Mouse (Mus musculus): ENCODE measurements at regions not wholly inside any gene's neighbourhood (a gene's known extent, or its start where the extent isn't known, plus 50 kb on each side); places are given as distances from the start of the nearest gene placed in this dataset.
A peak's percentile ranks its signal among the peaks of the same experiment; 100 is the strongest.

DNA sequence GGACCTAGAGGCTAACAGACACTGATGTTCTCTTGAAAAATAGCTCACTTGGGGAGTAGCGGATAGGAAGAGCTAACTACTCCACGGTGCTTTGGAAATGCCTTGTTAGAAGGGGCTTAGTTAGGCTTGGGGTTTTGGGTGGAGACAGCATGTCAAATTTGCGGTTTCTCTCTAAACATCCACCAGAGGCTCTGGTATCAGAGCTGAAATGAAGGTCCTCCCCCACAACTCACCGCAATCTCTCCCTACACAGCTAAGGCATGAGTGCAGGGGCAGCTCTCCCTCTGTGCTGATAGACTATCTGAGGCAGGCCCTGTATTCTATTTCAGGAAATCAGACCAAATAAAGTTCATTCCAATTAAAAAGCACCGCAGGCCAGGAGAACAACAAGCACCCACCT, 259.1 kb upstream of the Prok2 start:
- Histone ChIP-seq H3K27me3 (ENCODE audit: control insufficient read depth, insufficient read depth, insufficient read length) (peaks cover 36% of the 10 kb centered on the region), H3K79me2 (ENCODE audit: control insufficient read depth, insufficient read depth) (no peaks in the 10 kb centered on the region), H3ac (ENCODE audit: control insufficient read depth, insufficient read length, low read depth) (peak overlapping the region; percentile 6), H3K4me3 (ENCODE audit: insufficient read depth, poor library complexity, severe bottlenecking) (no peak overlapping the region), H3K79me3 (ENCODE audit: low read depth) (no peaks in the 10 kb centered on the region), H3K36me3 (ENCODE audit: control insufficient read depth, insufficient read depth) (no peaks in the 10 kb centered on the region)
- TF ChIP-seq MYOD1 (IDR thresholded peaks at IDR 0.05; ENCODE audit: control insufficient read depth, insufficient read length, low read depth) (no peak), CEBPB (IDR thresholded peaks at IDR 0.05; ENCODE audit: low read depth) (no peak), FOSL1 (IDR thresholded peaks at IDR 0.05; ENCODE audit: insufficient read depth, low read length, poor library complexity, severe bottlenecking) (no peak), CTCF (IDR thresholded peaks at IDR 0.05; ENCODE audit: control insufficient read depth, insufficient read depth, insufficient read length) (no peak), USF1 (IDR thresholded peaks at IDR 0.05; ENCODE audit: low read depth) (no peak), MAX (IDR thresholded peaks at IDR 0.05) (no peak), MYOG (IDR thresholded peaks at IDR 0.05; ENCODE audit: control insufficient read depth, extremely low read depth, insufficient read length) (no peak)

DNA sequence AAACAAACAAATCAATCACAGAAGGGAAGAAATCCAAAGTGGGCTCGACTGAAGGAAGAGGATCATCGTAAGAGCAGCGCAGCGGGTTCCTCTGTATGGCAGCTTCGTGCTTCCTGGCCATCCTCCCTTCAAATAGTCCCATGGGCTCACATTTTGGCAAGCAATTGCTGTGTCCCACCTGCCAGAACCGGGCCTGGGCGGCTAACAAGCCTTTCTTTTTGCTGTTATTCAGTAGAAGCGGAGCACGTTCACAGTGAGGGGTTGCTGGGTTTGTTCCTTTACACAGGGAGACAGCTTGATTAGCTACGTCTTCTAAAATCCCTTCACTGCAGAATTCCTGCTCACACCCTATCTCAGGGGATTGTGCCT, 258.6 kb upstream of the Prok2 start:
- peaks cover 41% of the 10 kb centered on the region for H3K27me3 ChIP-seq (ENCODE audit: control insufficient read depth, insufficient read depth, insufficient read length)
- H3K4me3 ChIP-seq (ENCODE audit: insufficient read depth, poor library complexity, severe bottlenecking), result no peak overlapping the region
- peak overlapping the region; percentile 6 for H3ac ChIP-seq (ENCODE audit: control insufficient read depth, insufficient read length, low read depth)
- H3K79me2 ChIP-seq (ENCODE audit: control insufficient read depth, insufficient read depth), result no peaks in the 10 kb centered on the region
- no peaks in the 10 kb centered on the region for H3K79me3 ChIP-seq (ENCODE audit: low read depth)
- no peaks in the 10 kb centered on the region for H3K36me3 ChIP-seq (ENCODE audit: control insufficient read depth, insufficient read depth)
- TF ChIP-seq FOSL1 (IDR thresholded peaks at IDR 0.05; ENCODE audit: insufficient read depth, low read length, poor library complexity, severe bottlenecking), result no peak
- no peak for TF ChIP-seq CEBPB (IDR thresholded peaks at IDR 0.05; ENCODE audit: low read depth)
- no peak for TF ChIP-seq MYOD1 (IDR thresholded peaks at IDR 0.05; ENCODE audit: control insufficient read depth, insufficient read length, low read depth)
- no peak for TF ChIP-seq CTCF (IDR thresholded peaks at IDR 0.05; ENCODE audit: control insufficient read depth, insufficient read depth, insufficient read length)
- no peak for TF ChIP-seq USF1 (IDR thresholded peaks at IDR 0.05; ENCODE audit: low read depth)
- TF ChIP-seq MAX (IDR thresholded peaks at IDR 0.05), result no peak
- no peak for TF ChIP-seq MYOG (IDR thresholded peaks at IDR 0.05; ENCODE audit: control insufficient read depth, extremely low read depth, insufficient read length)

- no peak overlapping the region for H3K4me3 ChIP-seq (ENCODE audit: insufficient read depth, poor library complexity, severe bottlenecking)
- H3K79me2 ChIP-seq (ENCODE audit: control insufficient read depth, insufficient read depth), result no peaks in the 10 kb centered on the region
- no peak for TF ChIP-seq FOSL1 (IDR thresholded peaks at IDR 0.05; ENCODE audit: insufficient read depth, low read length, poor library complexity, severe bottlenecking)
- no peak for TF ChIP-seq MYOD1 (IDR thresholded peaks at IDR 0.05; ENCODE audit: control insufficient read depth, insufficient read length, low read depth)
- no peak for TF ChIP-seq CEBPB (IDR thresholded peaks at IDR 0.05; ENCODE audit: low read depth)
- no peak for TF ChIP-seq CTCF (IDR thresholded peaks at IDR 0.05; ENCODE audit: control insufficient read depth, insufficient read depth, insufficient read length)
- no peak for TF ChIP-seq MYOG (IDR thresholded peaks at IDR 0.05; ENCODE audit: control insufficient read depth, extremely low read depth, insufficient read length)
- no peak for TF ChIP-seq USF1 (IDR thresholded peaks at IDR 0.05; ENCODE audit: low read depth)
- no peak overlapping the region for H3ac ChIP-seq (ENCODE audit: control insufficient read depth, insufficient read length, low read depth)
- peaks cover 44% of the 10 kb centered on the region for H3K27me3 ChIP-seq (ENCODE audit: control insufficient read depth, insufficient read depth, insufficient read length)
- H3K79me3 ChIP-seq (ENCODE audit: low read depth), result no peaks in the 10 kb centered on the region
- H3K36me3 ChIP-seq (ENCODE audit: control insufficient read depth, insufficient read depth), result no peaks in the 10 kb centered on the region
Observed at GRCm38 (mm10) chr6:99984057-99984855, 258.1 kb upstream of the Prok2 start.

DNA sequence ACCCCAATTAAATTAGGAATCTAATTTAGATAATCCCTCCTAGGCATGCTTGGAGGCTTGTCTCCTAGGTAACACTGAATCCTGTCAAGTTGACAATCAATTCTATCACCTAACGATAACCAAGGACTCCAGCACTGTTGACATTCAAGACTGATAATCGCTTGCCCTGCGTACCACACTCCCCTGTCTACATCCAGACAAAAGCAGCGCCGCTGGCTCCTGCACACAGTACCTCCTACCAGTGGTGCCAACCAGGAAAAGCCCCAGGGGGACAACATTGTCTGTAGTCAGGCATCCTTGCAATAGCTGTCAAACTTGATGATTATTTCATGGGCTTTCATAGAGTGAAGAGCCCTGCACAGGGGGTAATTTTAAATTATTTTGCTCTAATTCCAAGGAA, 253.4 kb upstream of the Prok2 start:
- no peaks in the 10 kb centered on the region for H3K36me3 ChIP-seq (ENCODE audit: control insufficient read depth, insufficient read depth)
- H3K27me3 ChIP-seq (ENCODE audit: control insufficient read depth, insufficient read depth, insufficient read length), result peaks cover 23% of the 10 kb centered on the region
- H3K79me3 ChIP-seq (ENCODE audit: low read depth), result no peaks in the 10 kb centered on the region
- H3K4me3 ChIP-seq (ENCODE audit: insufficient read depth, poor library complexity, severe bottlenecking), result no peak overlapping the region
- no peak overlapping the region for H3ac ChIP-seq (ENCODE audit: control insufficient read depth, insufficient read length, low read depth)
- no peak for TF ChIP-seq USF1 (IDR thresholded peaks at IDR 0.05; ENCODE audit: low read depth)
- no peak for TF ChIP-seq FOSL1 (IDR thresholded peaks at IDR 0.05; ENCODE audit: insufficient read depth, low read length, poor library complexity, severe bottlenecking)
- no peak for TF ChIP-seq MAX (IDR thresholded peaks at IDR 0.05)
- TF ChIP-seq CTCF (IDR thresholded peaks at IDR 0.05; ENCODE audit: control insufficient read depth, insufficient read depth, insufficient read length), result no peak
- TF ChIP-seq MYOD1 (IDR thresholded peaks at IDR 0.05; ENCODE audit: control insufficient read depth, insufficient read length, low read depth), result no peak
- no peak for TF ChIP-seq MYOG (IDR thresholded peaks at IDR 0.05; ENCODE audit: control insufficient read depth, extremely low read depth, insufficient read length)
- TF ChIP-seq CEBPB (IDR thresholded peaks at IDR 0.05; ENCODE audit: low read depth), result no peak
- no peaks in the 10 kb centered on the region for H3K79me2 ChIP-seq (ENCODE audit: control insufficient read depth, insufficient read depth)

- no peak overlapping the region for H3ac ChIP-seq (ENCODE audit: control insufficient read depth, insufficient read length, low read depth)
- no peaks in the 10 kb centered on the region for H3K79me2 ChIP-seq (ENCODE audit: control insufficient read depth, insufficient read depth)
- TF ChIP-seq CTCF (IDR thresholded peaks at IDR 0.05; ENCODE audit: control insufficient read depth, insufficient read depth, insufficient read length) (no peak), MAX (IDR thresholded peaks at IDR 0.05) (no peak), USF1 (IDR thresholded peaks at IDR 0.05; ENCODE audit: low read depth) (no peak)
- H3K36me3 ChIP-seq (ENCODE audit: control insufficient read depth, insufficient read depth), result no peaks in the 10 kb centered on the region
- peaks cover 23% of the 10 kb centered on the region for H3K27me3 ChIP-seq (ENCODE audit: control insufficient read depth, insufficient read depth, insufficient read length)
- no peak overlapping the region for H3K4me3 ChIP-seq (ENCODE audit: insufficient read depth, poor library complexity, severe bottlenecking)
- H3K79me3 ChIP-seq (ENCODE audit: low read depth), result no peaks in the 10 kb centered on the region
Observed at GRCm38 (mm10) chr6:99978164-99978746, 252.1 kb upstream of the Prok2 start.

Measured in C2C12 (cell line).